Mouse (Mus musculus): Measurements from ENCODE around the gene Rps6kl1.

Rps6kl1 gene

GRCm38 (mm10) chr12:85108643-85109042 is 42.4 kb downstream of the Rps6kl1 start:
- DNase-seq (ENCODE audit: low read depth, low spot score) = no peak

GRCm38 (mm10) chr12:85106292-85106691 is 44.8 kb downstream of the Rps6kl1 start:
- no peak for DNase-seq (ENCODE audit: low read depth, low spot score)

GRCm38 (mm10) chr12:85104789-85105188 is 46.3 kb downstream of the Rps6kl1 start:
- no peak for DNase-seq (ENCODE audit: low read depth, low spot score)

GRCm38 (mm10) chr12:85103096-85103495 is 48.0 kb downstream of the Rps6kl1 start:
- no peak for DNase-seq (ENCODE audit: low read depth, low spot score)

GRCm38 (mm10) chr12:85101521-85102106 is 49.5 kb downstream of the Rps6kl1 start:
- DNase-seq (ENCODE audit: low read depth, low spot score) = no peak

GRCm38 (mm10) chr12:85101001-85101400 is 50.1 kb downstream of the Rps6kl1 start:
- DNase-seq (ENCODE audit: low read depth, low spot score) = no peak

GRCm38 (mm10) chr12:85095859-85096258 is 55.2 kb downstream of the Rps6kl1 start:
- no peak for DNase-seq (ENCODE audit: low read depth, low spot score)

- DNase-seq (ENCODE audit: low read depth, low spot score) = no peak
These were observed 55.9 kb downstream of the Rps6kl1 start for GRCm38 (mm10) chr12:85095146-85095545.

- DNase-seq (ENCODE audit: low read depth, low spot score) = no peak
These were observed 56.4 kb downstream of the Rps6kl1 start for GRCm38 (mm10) chr12:85094706-85095105.

- no peak for DNase-seq (ENCODE audit: low read depth, low spot score)
These were observed 57.1 kb downstream of the Rps6kl1 start for GRCm38 (mm10) chr12:85094010-85094409.

- peak; percentile 58 for DNase-seq (ENCODE audit: low read depth, low spot score)
These were observed 58.9 kb downstream of the Rps6kl1 start for GRCm38 (mm10) chr12:85092214-85092613.

GRCm38 (mm10) chr12:85091190-85091589 is 59.9 kb downstream of the Rps6kl1 start:
- no peak for DNase-seq (ENCODE audit: low read depth, low spot score)

GRCm38 (mm10) chr12:85087845-85088244 is 63.2 kb downstream of the Rps6kl1 start:
- DNase-seq (ENCODE audit: low read depth, low spot score) = peak; percentile 48

Data from forelimb bud, embryonic 11.5 days (tissue).